Mouse (Mus musculus) forebrain, embryonic 14.5 days (tissue): ENCODE results near the gene Ush2a. TPM values are rescaled to one million over a fixed set of nuclear protein-coding genes. Genes with fewer than 3 reads are reported as not detected.
A peak's percentile ranks its signal among the peaks of the same experiment; 100 is the strongest.

Source experiments
- ATAC-seq: fragments of 200-750 bp; cut with Nextera tagmentation; 2 replicates; pipeline ENCODE4 v1.8.0; 2017; ENCODE audit warnings: mild to moderate bottlenecking, moderate library complexity
- DNase-seq: peaks from one replicate; pipeline ENCODE4 v3.0.0-alpha.2; 2015; ENCODE audit warnings: low spot score
- H3K27ac ChIP-seq: fragments of 300-500 bp; sonication (generic); 2 replicates; pipeline ENCODE4 v1.5.1; 2014; ENCODE audit warnings: low read depth, mild to moderate bottlenecking, control low read depth, low read length, moderate library complexity
- H3K27me3 ChIP-seq: fragments of 300-500 bp; sonication (generic); replicated peaks from 2 replicates; pipeline ENCODE4 v1.6.1; 2014; ENCODE audit warnings: low read length, control low read depth, mixed read lengths; ENCODE audit not compliant: control insufficient read depth, insufficient read depth
- H3K36me3 ChIP-seq: fragments of 300-500 bp; sonication (generic); 2 replicates; pipeline ENCODE4 v1.6.1; 2014; ENCODE audit warnings: low read length, control low read depth; ENCODE audit not compliant: control insufficient read depth, insufficient read depth
- H3K4me1 ChIP-seq: fragments of 300-500 bp; sonication (generic); 2 replicates; pipeline ENCODE4 v1.6.1; 2014; ENCODE audit warnings: antibody characterized with exemption, low read length, control low read depth; ENCODE audit not compliant: control insufficient read depth, insufficient read depth
- H3K4me2 ChIP-seq: fragments of 300-500 bp; sonication (generic); 2 replicates; pipeline ENCODE4 v1.6.1; 2014; ENCODE audit warnings: mild to moderate bottlenecking, control low read depth, low read length
- H3K4me3 ChIP-seq: fragments of 300-500 bp; sonication (generic); 2 replicates; pipeline ENCODE4 v1.5.1; 2014; ENCODE audit warnings: low read depth, low read length, control low read depth
- H3K9ac ChIP-seq: fragments of 300-500 bp; sonication (generic); 2 replicates; pipeline ENCODE4 v1.6.1; 2014; ENCODE audit warnings: mild to moderate bottlenecking, low read length, control low read depth, moderate library complexity
- H3K9me3 ChIP-seq: fragments of 300-500 bp; sonication (generic); replicated peaks from 2 replicates; pipeline ENCODE4 v1.6.1; 2016; ENCODE audit warnings: low read length, control low read depth, mixed read lengths; ENCODE audit not compliant: control insufficient read depth
- WGBS: fragments of 180-500 bp; shearing (Covaris S2); extraction: QIAGEN DNeasy Blood & Tissue Kit; methylation state at CpG from one replicate; pipeline ENCODE4 v1.1.7; 2014; 5-methylcytosine and 5-hydroxymethylcytosine counted together
- polyA plus RNA-seq: library from polyadenylated mRNA; unstranded; fragments of >200 nt; fragmentation: Nextera tagmentation; extraction: Ambion mirVana; gene quantifications from 2 replicates; pipeline ENCODE4 v1.2.1, GENCODE M21; 2014

The Ush2a gene
- polyA plus RNA-seq, 1 experiment from 2014 or later: 0.30 TPM

DNA sequence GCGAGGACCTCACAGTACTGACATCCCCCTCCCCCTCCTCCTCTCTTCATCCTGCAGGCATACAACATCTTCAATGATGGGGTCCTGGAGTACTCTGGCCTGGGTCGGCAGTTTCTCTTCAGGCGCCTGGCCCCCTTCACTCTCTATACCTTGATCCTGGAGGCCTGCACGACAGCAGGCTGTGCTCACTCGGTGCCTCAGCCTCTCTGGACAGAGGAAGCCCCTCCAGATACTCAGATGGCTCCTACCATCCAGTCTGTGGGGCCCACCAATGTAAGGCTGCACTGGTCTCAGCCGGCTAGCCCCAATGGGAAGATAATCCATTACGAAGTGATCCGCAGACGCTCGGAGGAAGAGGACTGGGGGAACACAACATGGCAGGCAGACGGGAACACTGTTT lies 648.8 kb downstream of the Ush2a start:
- Histone ChIP-seq H3K9me3 (no peaks in the 10 kb centered on the region), H3K36me3 (no peaks in the 10 kb centered on the region), H3K27ac (no peak overlapping the region), H3K9ac (no peak overlapping the region), H3K4me1 (no peaks in the 10 kb centered on the region), H3K4me3 (no peak overlapping the region), H3K4me2 (no peak overlapping the region), H3K27me3 (no peaks in the 10 kb centered on the region)
- DNase-seq (no peak), ATAC-seq (no peak)
- 94% methylated on average over 11 of the region's 11 CpGs for WGBS

DNA sequence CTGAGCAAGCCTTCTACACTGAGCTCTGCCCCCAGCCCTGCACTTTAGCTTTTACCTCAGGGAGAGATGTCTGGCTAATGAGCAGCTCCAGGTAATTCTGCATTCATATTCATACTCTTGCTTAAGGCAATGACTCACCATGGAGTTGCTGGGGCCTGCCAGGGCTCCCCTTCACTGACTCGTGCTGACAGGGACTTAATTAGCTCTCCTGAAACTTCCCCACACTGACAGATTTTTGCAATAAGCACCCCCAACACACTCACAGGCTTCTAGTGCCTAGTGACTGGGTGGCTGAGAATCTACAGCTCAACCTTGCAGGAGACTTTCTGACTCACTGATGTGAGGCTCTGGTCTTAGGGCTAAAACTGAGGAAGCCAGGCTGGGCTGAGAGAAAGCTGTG lies 658.1 kb downstream of the Ush2a start:
- no peak for ATAC-seq
- Histone ChIP-seq H3K27ac (no peak overlapping the region), H3K4me2 (no peak overlapping the region), H3K4me1 (no peaks in the 10 kb centered on the region), H3K36me3 (no peaks in the 10 kb centered on the region), H3K4me3 (no peak overlapping the region), H3K9me3 (no peaks in the 10 kb centered on the region), H3K9ac (no peak overlapping the region), H3K27me3 (no peaks in the 10 kb centered on the region)
- DNase-seq: no peak
- 23% methylated on average over 1 of the region's 1 CpGs for WGBS

DNA sequence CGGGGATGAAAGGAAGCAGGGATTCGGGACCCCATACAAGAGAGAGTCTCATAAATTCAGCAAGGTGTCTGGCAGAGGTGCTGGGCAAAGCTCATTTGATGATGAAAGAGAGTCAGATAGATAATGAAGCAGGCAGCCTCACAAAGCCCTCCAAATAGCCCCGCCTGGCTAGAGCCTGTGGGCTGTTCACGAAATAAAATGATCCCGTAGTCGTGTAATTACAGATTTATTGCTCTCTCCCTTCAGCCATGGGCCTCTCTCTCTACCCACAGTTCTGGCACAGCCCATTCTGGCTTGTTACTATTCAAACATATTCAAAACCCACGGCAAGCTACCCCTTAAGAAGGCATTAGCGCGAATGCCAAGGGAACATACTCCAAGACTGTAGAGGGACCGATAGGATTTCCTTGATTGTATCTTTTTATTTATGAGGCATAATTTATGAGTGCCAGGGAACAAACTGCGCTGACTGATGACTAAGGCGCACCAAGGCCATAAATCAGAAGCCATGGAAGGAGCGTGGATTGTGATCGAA lies 675.5 kb downstream of the Ush2a start:
- Histone ChIP-seq H3K27me3 (no peaks in the 10 kb centered on the region), H3K27ac (no peak overlapping the region), H3K36me3 (no peaks in the 10 kb centered on the region), H3K4me3 (no peak overlapping the region), H3K4me1 (no peaks in the 10 kb centered on the region), H3K4me2 (no peak overlapping the region), H3K9me3 (no peaks in the 10 kb centered on the region), H3K9ac (no peak overlapping the region)
- peak; percentile 23 for DNase-seq
- no peak for ATAC-seq
- 75% methylated on average over 14 of the region's 14 CpGs for WGBS

DNA sequence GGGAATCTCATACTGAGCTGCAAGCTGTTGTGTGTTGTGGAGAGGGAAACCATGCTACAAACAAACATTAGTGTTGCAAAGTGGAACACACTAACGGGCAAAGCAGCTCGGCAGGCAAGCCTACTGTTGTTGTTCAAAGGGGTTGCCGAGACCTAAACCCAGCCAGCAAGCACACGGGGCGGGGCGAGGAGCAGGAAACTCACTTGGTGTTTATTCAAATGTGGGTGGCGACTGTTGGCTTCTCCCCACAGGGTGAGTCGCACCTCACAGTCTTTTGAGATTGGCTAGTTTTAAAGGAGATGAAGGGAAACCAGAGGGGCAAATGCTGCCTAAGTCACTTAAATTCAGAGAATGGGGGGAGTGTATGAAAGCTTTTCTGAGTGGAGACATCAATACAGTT lies 683.5 kb downstream of the Ush2a start:
- no peak overlapping the region for H3K4me3 ChIP-seq
- H3K36me3 ChIP-seq: no peaks in the 10 kb centered on the region
- no peaks in the 10 kb centered on the region for H3K9me3 ChIP-seq
- H3K4me1 ChIP-seq: no peaks in the 10 kb centered on the region; the same call in 1 of the 2 replicates
- no peak overlapping the region for H3K9ac ChIP-seq
- WGBS: 41% methylated on average over 8 of the region's 8 CpGs
- no peak overlapping the region for H3K27ac ChIP-seq
- DNase-seq (no peak), ATAC-seq (no peak)
- no peaks in the 10 kb centered on the region for H3K27me3 ChIP-seq
- no peak overlapping the region for H3K4me2 ChIP-seq

DNA sequence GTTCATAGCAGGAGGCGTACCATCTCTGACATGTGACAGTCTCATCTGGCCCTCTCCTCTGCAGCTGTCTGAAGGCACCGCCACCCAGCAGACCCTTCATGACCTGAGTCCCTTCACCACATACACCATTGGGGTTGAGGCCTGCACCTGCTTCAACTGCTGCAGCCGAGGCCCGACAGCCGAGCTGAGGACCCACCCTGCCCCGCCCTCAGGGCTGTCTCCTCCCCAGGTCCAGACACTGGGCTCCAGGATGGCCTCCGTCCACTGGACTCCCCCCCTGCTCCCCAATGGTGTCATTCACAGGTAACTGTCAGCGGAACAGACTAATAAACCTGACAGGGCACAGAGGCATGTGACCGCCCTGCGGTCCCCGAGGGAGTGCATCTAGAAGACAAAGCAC lies 685.0 kb downstream of the Ush2a start:
- Histone ChIP-seq H3K27me3 (no peaks in the 10 kb centered on the region), H3K4me1 (no peaks in the 10 kb centered on the region; the same call in 1 of the 2 replicates), H3K9me3 (no peaks in the 10 kb centered on the region), H3K4me3 (no peak overlapping the region), H3K4me2 (no peak overlapping the region), H3K36me3 (no peaks in the 10 kb centered on the region), H3K9ac (no peak overlapping the region), H3K27ac (no peak overlapping the region)
- 92% methylated on average over 11 of the region's 11 CpGs for WGBS
- ATAC-seq: no peak
- no peak for DNase-seq

DNA sequence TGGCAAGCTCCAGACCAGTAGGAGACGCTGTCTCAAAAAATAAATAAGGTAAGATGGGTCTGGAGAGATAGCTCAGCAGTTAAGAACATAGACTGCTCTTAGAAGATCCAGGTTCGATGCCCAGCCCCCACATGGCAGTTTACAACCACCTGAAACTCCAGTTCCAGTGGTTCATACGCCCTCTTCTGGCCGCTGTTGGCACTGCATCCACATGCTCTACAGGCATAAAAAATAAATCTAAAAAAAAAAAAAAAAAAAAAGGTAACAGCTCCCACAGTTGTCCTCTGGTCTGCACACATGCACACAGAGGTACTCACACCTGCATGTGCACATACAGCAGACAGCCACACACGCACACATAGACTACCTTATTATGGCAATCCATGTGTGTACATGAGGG lies 686.0 kb downstream of the Ush2a start:
- H3K9ac ChIP-seq: no peak overlapping the region
- H3K4me2 ChIP-seq: no peak overlapping the region
- H3K27ac ChIP-seq: no peak overlapping the region
- no peaks in the 10 kb centered on the region for H3K9me3 ChIP-seq
- H3K36me3 ChIP-seq: no peaks in the 10 kb centered on the region
- H3K4me3 ChIP-seq: no peak overlapping the region
- DNase-seq: peak; percentile 13
- 65% methylated on average over 5 of the region's 5 CpGs for WGBS
- no peak for ATAC-seq
- H3K4me1 ChIP-seq: no peaks in the 10 kb centered on the region; the same call in 1 of the 2 replicates
- H3K27me3 ChIP-seq: no peaks in the 10 kb centered on the region

DNA sequence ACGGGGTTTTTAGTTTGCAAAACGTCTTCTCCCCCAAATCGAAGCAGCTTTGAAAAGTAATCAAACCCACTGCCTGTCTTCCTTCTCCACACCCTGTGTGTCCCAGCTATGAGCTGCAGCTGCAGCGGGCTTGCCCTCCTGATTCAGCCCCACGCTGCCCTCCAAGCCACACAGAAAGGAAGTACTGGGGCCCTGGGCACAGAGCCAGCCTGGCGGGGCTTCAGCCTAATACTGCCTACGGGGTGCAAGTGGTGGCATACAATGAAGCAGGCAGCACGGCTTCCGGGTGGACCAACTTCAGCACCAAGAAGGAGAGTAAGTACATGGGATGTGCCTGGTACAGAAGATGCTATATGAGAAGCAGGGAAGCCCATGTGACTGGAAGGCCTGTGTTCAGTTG lies 686.5 kb downstream of the Ush2a start:
- H3K9ac ChIP-seq: no peak overlapping the region
- no peaks in the 10 kb centered on the region for H3K9me3 ChIP-seq
- H3K4me2 ChIP-seq: no peak overlapping the region
- ATAC-seq: peak; percentile 63
- 48% methylated on average over 9 of the region's 9 CpGs for WGBS
- no peak overlapping the region for H3K4me3 ChIP-seq
- H3K4me1 ChIP-seq: no peaks in the 10 kb centered on the region; the same call in 1 of the 2 replicates
- peak; percentile 47 for DNase-seq
- H3K27me3 ChIP-seq: no peaks in the 10 kb centered on the region
- H3K36me3 ChIP-seq: no peaks in the 10 kb centered on the region
- H3K27ac ChIP-seq: no peak overlapping the region

DNA sequence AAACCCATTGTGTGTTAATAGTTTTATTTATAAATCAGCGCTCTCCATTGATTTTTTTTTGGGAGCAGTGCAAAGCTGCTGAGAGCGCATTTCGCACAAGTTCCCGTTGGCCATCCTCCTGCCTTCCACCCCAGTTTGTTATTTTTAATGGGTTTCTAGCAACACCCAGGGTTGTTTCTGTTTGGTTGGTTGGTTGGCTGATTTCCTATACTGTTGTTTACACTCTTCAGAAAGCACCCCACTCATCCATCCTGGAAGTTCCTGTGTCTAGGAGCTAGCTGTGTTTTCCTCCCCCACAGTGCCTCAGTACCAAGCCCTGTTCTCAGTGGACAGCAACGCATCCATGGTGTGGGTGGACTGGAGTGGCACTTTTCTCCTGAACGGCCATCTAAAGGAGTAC lies 689.3 kb downstream of the Ush2a start:
- no peak overlapping the region for H3K4me3 ChIP-seq
- H3K36me3 ChIP-seq: no peaks in the 10 kb centered on the region
- ATAC-seq (no peak), DNase-seq (no peak)
- 95% methylated on average over 6 of the region's 6 CpGs for WGBS
- no peaks in the 10 kb centered on the region for H3K9me3 ChIP-seq
- no peak overlapping the region for H3K9ac ChIP-seq
- no peaks in the 10 kb centered on the region; the same call in 1 of the 2 replicates for H3K4me1 ChIP-seq
- H3K4me2 ChIP-seq: no peak overlapping the region
- H3K27me3 ChIP-seq: no peaks in the 10 kb centered on the region
- no peak overlapping the region for H3K27ac ChIP-seq

DNA sequence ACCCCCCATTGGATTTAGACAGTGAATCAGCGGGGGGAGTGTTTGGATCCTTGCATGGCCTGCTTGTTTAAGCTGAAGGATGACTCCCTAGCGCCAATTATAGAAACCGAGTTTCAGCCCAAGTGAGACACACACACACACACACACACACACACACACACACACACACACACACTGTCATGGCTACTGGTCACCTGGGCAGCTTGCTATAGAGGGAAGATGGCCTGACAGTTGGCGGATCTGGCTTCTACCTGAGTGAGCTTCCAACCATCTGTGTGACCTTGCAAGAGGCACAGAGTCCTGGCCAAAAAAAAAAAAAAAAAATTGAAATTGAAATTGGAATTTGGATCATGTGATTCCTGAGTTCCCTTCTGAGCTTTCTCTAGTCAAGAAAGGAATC lies 690.7 kb downstream of the Ush2a start:
- H3K9ac ChIP-seq: no peak overlapping the region
- ATAC-seq (no peak), DNase-seq (no peak)
- no peaks in the 10 kb centered on the region for H3K27me3 ChIP-seq
- no peaks in the 10 kb centered on the region for H3K9me3 ChIP-seq
- no peak overlapping the region for H3K27ac ChIP-seq
- H3K4me3 ChIP-seq: no peak overlapping the region
- 93% methylated on average over 4 of the region's 4 CpGs for WGBS
- H3K4me1 ChIP-seq: no peaks in the 10 kb centered on the region; the same call in 1 of the 2 replicates
- H3K36me3 ChIP-seq: no peaks in the 10 kb centered on the region
- H3K4me2 ChIP-seq: no peak overlapping the region
